Mouse (Mus musculus): Measurements from ENCODE around the gene Zfp746. TPM values are rescaled to one million over a fixed set of nuclear protein-coding genes. Genes with fewer than 3 reads are reported as not detected.

The Zfp746 gene
- polyA plus RNA-seq, 1 experiment from 2014 or later, result 6.0 TPM

DNA sequence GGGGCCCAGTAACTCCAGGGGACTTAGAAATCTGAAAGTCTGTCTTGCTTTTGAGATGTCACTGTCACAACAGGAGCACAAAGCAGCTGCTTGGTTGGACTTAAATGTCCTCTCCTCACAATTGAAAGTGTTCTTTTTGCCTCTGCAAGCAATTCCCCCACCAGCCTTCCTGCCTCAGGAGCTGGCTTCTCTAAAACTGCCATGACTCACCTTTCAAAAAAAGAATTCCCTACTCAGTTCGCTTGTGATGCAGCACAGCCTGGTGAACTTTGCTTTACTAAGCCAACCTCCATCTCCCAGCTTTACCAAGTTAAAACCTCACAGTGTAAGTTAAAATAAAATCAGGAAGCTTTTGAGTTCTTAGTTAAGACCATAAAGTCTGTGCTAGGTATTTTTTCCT lies 64.7 kb downstream of the Zfp746 start:
- 0 out of 2 replicates have a peak, but pooled peaks cover 2% of the 10 kb centered on the region for H3K4me1 ChIP-seq (ENCODE audit: control insufficient read depth, insufficient read depth, low read length)
- no peaks in the 10 kb centered on the region for H3K27me3 ChIP-seq (ENCODE audit: control insufficient read depth, insufficient read depth, low read length)
- H3K9me3 ChIP-seq (replicated peaks; ENCODE audit: control insufficient read depth, low read length), result peaks cover 19% of the 10 kb centered on the region
- no peak overlapping the region for H3K4me3 ChIP-seq (replicated peaks; ENCODE audit: low read length)
- WGBS, result 61% methylated on average over 1 of the region's 1 CpGs
- no peak overlapping the region for H3K9ac ChIP-seq (ENCODE audit: low read length)
- no peak overlapping the region for H3K27ac ChIP-seq (ENCODE audit: low read length)
- no peak for ATAC-seq (ENCODE audit: insufficient read depth, low FRiP score)
- H3K36me3 ChIP-seq (ENCODE audit: control insufficient read depth, insufficient read depth, low read length), result peaks cover 34% of the 10 kb centered on the region
- no peak overlapping the region for H3K4me2 ChIP-seq (ENCODE audit: low read depth, low read length)

DNA sequence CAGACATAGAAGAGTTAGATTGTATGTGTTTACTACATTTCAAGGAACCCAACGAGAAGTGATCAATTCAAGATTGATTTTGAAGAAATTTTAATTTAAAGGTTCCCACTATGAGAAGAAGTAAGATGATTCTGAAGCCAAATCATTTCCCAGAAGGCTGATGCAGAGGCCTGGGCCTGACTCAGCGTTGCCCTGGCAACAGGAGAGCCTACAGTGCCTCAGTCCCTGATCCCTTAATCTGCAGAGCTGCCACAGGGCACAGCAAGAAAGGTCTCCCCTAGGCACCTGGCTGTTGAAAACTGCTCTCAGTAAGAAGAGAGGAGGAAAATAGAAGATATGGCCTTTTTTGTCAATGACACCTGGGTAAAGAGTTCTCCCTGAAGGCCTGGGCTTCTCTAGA lies 66.4 kb downstream of the Zfp746 start:
- Histone ChIP-seq H3K4me3 (replicated peaks; ENCODE audit: low read length) (no peak overlapping the region), H3K27me3 (ENCODE audit: control insufficient read depth, insufficient read depth, low read length) (no peaks in the 10 kb centered on the region), H3K27ac (ENCODE audit: low read length) (no peak overlapping the region), H3K4me1 (ENCODE audit: control insufficient read depth, insufficient read depth, low read length) (0 out of 2 replicates have a peak, but pooled peaks cover 4% of the 10 kb centered on the region), H3K36me3 (ENCODE audit: control insufficient read depth, insufficient read depth, low read length) (peaks cover 18% of the 10 kb centered on the region), H3K4me2 (ENCODE audit: low read depth, low read length) (no peak overlapping the region), H3K9ac (ENCODE audit: low read length) (no peak overlapping the region), H3K9me3 (replicated peaks; ENCODE audit: control insufficient read depth, low read length) (peaks cover 9% of the 10 kb centered on the region)
- ATAC-seq (ENCODE audit: insufficient read depth, low FRiP score), result no peak
- 72% methylated on average over 2 of the region's 2 CpGs for WGBS

DNA sequence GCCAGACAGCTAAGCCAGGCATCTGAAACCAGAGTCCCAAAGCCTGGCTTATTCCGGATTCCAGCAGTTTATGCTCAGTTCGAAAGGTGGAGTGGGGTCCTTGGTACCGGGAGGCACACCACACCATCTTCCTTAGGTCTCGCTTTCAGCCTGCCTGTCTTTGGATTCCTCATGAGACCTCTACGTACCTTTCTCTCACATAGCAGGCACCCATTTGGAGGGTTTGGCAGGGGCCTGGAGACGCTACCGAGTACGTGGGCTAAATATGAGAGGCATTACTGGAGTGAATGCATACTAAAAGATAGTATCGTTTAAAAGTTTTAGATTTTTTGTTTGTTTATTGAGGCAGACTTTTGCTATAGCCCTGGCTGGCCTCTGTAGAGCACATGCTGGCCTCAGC lies 69.6 kb downstream of the Zfp746 start:
- Histone ChIP-seq H3K27me3 (ENCODE audit: control insufficient read depth, insufficient read depth, low read length) (no peaks in the 10 kb centered on the region), H3K4me3 (replicated peaks; ENCODE audit: low read length) (no peak overlapping the region), H3K4me1 (ENCODE audit: control insufficient read depth, insufficient read depth, low read length) (0 out of 2 replicates have a peak, but pooled peaks cover 4% of the 10 kb centered on the region), H3K27ac (ENCODE audit: low read length) (0 out of 2 replicates have a peak overlapping the region, but pooled peaks have one; percentile 30), H3K36me3 (ENCODE audit: control insufficient read depth, insufficient read depth, low read length) (no peaks in the 10 kb centered on the region), H3K4me2 (ENCODE audit: low read depth, low read length) (no peak overlapping the region), H3K9me3 (replicated peaks; ENCODE audit: control insufficient read depth, low read length) (0 out of 2 replicates have a peak, but pooled peaks cover 3% of the 10 kb centered on the region), H3K9ac (ENCODE audit: low read length) (no peak overlapping the region)
- no peak for ATAC-seq (ENCODE audit: insufficient read depth, low FRiP score)
- WGBS, result 93% methylated on average over 9 of the region's 9 CpGs

DNA sequence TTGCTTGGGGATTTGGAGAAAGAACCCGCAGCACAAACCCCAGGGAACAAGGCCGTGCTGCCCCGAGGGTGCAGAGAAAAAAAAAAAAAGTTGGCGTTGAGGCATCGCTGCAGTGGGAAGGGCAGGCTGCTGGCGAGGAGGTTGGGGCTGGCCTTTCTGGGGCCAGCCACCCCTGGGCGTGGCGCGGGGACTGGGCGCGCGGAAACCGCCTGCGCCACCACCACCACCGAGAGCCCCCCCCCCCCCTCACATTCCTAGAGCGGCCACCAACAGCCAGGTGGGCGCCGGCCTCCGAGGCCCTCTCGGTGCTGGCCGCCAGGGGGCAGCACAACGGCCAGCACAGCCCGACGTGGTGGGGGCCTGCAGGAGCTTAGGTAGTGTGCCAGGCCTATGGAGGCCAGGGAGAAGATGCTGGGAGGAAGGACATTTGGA lies 70.3 kb downstream of the Zfp746 start:
- Histone ChIP-seq H3K27me3 (ENCODE audit: control insufficient read depth, insufficient read depth, low read length) (no peaks in the 10 kb centered on the region), H3K9ac (ENCODE audit: low read length) (peak overlapping the region; percentile 57), H3K4me1 (ENCODE audit: control insufficient read depth, insufficient read depth, low read length) (0 out of 2 replicates have a peak, but pooled peaks cover 4% of the 10 kb centered on the region), H3K4me2 (ENCODE audit: low read depth, low read length) (peak overlapping the region; percentile 54), H3K36me3 (ENCODE audit: control insufficient read depth, insufficient read depth, low read length) (no peaks in the 10 kb centered on the region), H3K9me3 (replicated peaks; ENCODE audit: control insufficient read depth, low read length) (0 out of 2 replicates have a peak, but pooled peaks cover 3% of the 10 kb centered on the region), H3K27ac (ENCODE audit: low read length) (peak overlapping the region; percentile 58), H3K4me3 (replicated peaks; ENCODE audit: low read length) (peak overlapping the region; percentile 38)
- ATAC-seq (ENCODE audit: insufficient read depth, low FRiP score), result peak; percentile 92
- under 1% methylated on average over 23 of the region's 24 CpGs for WGBS

Small RNAs within 50 kb of the gene (microRNA-seq; reads per million reads assigned to microRNA genes)
- gene Gm24563, result not detected

Other genes with a start within 250 kb of the Zfp746 start
- gene Zfp282, start 209.4 kb downstream of the Zfp746 start, polyA plus RNA-seq (2015; fragmentation: Nextera tagmentation; extraction: Ambion mirVana), result 11.2 and 11.7 TPM in 2 replicates
- gene Zfp212, start 166.1 kb downstream of the Zfp746 start, polyA plus RNA-seq (2015; fragmentation: Nextera tagmentation; extraction: Ambion mirVana), result 13.7 and 14.0 TPM in 2 replicates
- gene Zfp956, start 133.2 kb downstream of the Zfp746 start, polyA plus RNA-seq (2015; fragmentation: Nextera tagmentation; extraction: Ambion mirVana), result 9.0 and 9.2 TPM in 2 replicates
- gene Zfp777, start 37.7 kb downstream of the Zfp746 start, polyA plus RNA-seq (2015; fragmentation: Nextera tagmentation; extraction: Ambion mirVana), result 4.4 and 4.5 TPM in 2 replicates

Data from stomach, embryonic 16.5 days (tissue).